Mouse (Mus musculus) liver, adult 2 months (tissue): ENCODE data around the gene Arhgef3.

ENCODE experiments used
- CTCF ChIP-seq: fragments of 200-500 bp; IDR thresholded peaks from 2 replicates; pipeline ENCODE4 v1.5.1; 2011; ENCODE audit warnings: low read depth, low read length, control low read depth
- POLR2A ChIP-seq: fragments of 200-500 bp; IDR thresholded peaks from 2 replicates; pipeline ENCODE4 v1.6.1; 2011; ENCODE audit warnings: low read length, control low read depth; ENCODE audit not compliant: insufficient read depth; ENCODE audit errors: extremely low read depth

GRCm38 (mm10) chr14:27246424-27246823 lies 131.7 kb downstream of the Arhgef3 start:
- TF ChIP-seq POLR2A (no peak), CTCF (no peak)
